Mouse (Mus musculus) right cerebral cortex, adult 18-20 months (tissue): ENCODE measurements at regions not wholly inside any gene's neighbourhood (a gene's known extent, or its start where the extent isn't known, plus 50 kb on each side); places are given as distances from the start of the nearest gene placed in this dataset.

ENCODE experiments used
- DNase-seq: peaks from one replicate; pipeline ENCODE4 v3.0.0; 2022; ENCODE audit warnings: mixed read lengths

- peak; percentile 9 for DNase-seq
Observed at GRCm38 (mm10) chr15:54677660-54678059, 793.0 kb downstream of the Gm7489 start.
